Mouse (Mus musculus): ENCODE results near the gene Gm10128. TPM values are rescaled to one million over a fixed set of nuclear protein-coding genes. Genes with fewer than 3 reads are reported as not detected.
"Not testable (repeated sequence)": the region's sequence is repeated elsewhere in the genome, so short reads cannot be mapped to it uniquely, and the experiment has no call there.

Gm10128 gene
- polyA plus RNA-seq (2016; fragmentation: Nextera tagmentation; extraction: Ambion mirVana), result not detected in 2 replicates

- H3K9me3 ChIP-seq (replicated peaks); H3K27me3 ChIP-seq; H3K4me1 ChIP-seq; H3K27ac ChIP-seq; H3K4me3 ChIP-seq; H3K36me3 ChIP-seq; ATAC-seq (ENCODE audit: low FRiP score); H3K9ac ChIP-seq; H3K4me2 ChIP-seq (replicated peaks): not testable (repeated sequence)
- WGBS, result no CpG with 5 or more reads among the region's 2 CpGs
Measured at GRCm38 (mm10) chr14:7643872-7644271, at the start of gene Gm10128. Gene Gm10128 (minus strand): TSS chr14:7643972.

GRCm38 (mm10) chr14:7681170-7681569 lies 37.4 kb upstream of the Gm10128 start:
- not testable (repeated sequence) for H3K27me3 ChIP-seq; H3K27ac ChIP-seq; H3K4me1 ChIP-seq; H3K36me3 ChIP-seq; H3K9ac ChIP-seq; H3K9me3 ChIP-seq (replicated peaks); H3K4me2 ChIP-seq (replicated peaks); ATAC-seq (ENCODE audit: low FRiP score); H3K4me3 ChIP-seq
- whole genome bisulfite sequencing, result 70% methylated on average over 5 of the region's 5 CpGs

GRCm38 (mm10) chr14:7662491-7662890 lies 18.7 kb upstream of the Gm10128 start:
- H3K36me3 ChIP-seq; H3K27ac ChIP-seq; H3K27me3 ChIP-seq; H3K9me3 ChIP-seq (replicated peaks); H3K4me2 ChIP-seq (replicated peaks); H3K4me1 ChIP-seq; H3K9ac ChIP-seq; ATAC-seq (ENCODE audit: low FRiP score); H3K4me3 ChIP-seq: not testable (repeated sequence)
- WGBS, result 98% methylated on average over 2 of the region's 2 CpGs

GRCm38 (mm10) chr14:7658101-7659074 lies 14.6 kb upstream of the Gm10128 start:
- not testable (repeated sequence) for H3K27ac ChIP-seq; H3K36me3 ChIP-seq; ATAC-seq (ENCODE audit: low FRiP score)

GRCm38 (mm10) chr14:7657456-7657855 lies 13.7 kb upstream of the Gm10128 start:
- H3K4me3 ChIP-seq; H3K36me3 ChIP-seq; ATAC-seq (ENCODE audit: low FRiP score): not testable (repeated sequence)

More at GRCm38 (mm10) chr14:7658101-7659074, 14.6 kb upstream of the Gm10128 start:
- peak overlapping the region; percentile 65 for H3K9ac ChIP-seq
- H3K27me3 ChIP-seq; H3K4me1 ChIP-seq; H3K9me3 ChIP-seq (replicated peaks): not testable (repeated sequence)
- peak overlapping the region; percentile 61 for H3K4me2 ChIP-seq (replicated peaks)
- peak overlapping the region; percentile 40 for H3K4me3 ChIP-seq
- WGBS, result 1% methylated on average over 33 of the region's 76 CpGs

GRCm38 (mm10) chr14:7595492-7595891 lies 48.3 kb downstream of the Gm10128 start, which contains the start of gene Gm10338:
Gene Gm10338 (minus strand): TSS chr14:7595592.
- H3K9ac ChIP-seq; H3K36me3 ChIP-seq; H3K4me1 ChIP-seq; H3K4me3 ChIP-seq; H3K9me3 ChIP-seq (replicated peaks); H3K27me3 ChIP-seq; H3K4me2 ChIP-seq (replicated peaks); H3K27ac ChIP-seq; ATAC-seq (ENCODE audit: low FRiP score): not testable (repeated sequence)
- WGBS, result no CpG with 5 or more reads among the region's 2 CpGs

More at GRCm38 (mm10) chr14:7657456-7657855, 13.7 kb upstream of the Gm10128 start:
- 3% methylated on average over 7 of the region's 10 CpGs for WGBS
- not testable (repeated sequence) for H3K9me3 ChIP-seq (replicated peaks); H3K27ac ChIP-seq; H3K9ac ChIP-seq; H3K4me1 ChIP-seq; H3K27me3 ChIP-seq
- H3K4me2 ChIP-seq (replicated peaks), result peak overlapping the region; percentile 61

Other genes with a start within 250 kb of the Gm10128 start
- gene Gm3755, start 193.1 kb downstream of the Gm10128 start, polyA plus RNA-seq (2016; fragmentation: Nextera tagmentation; extraction: Ambion mirVana), result 0.18 TPM in 1 of 2 replicates, not detected in the other
- 4.0 and 4.5 TPM in 2 replicates for gene Gm3752, start 160.2 kb downstream of the Gm10128 start, polyA plus RNA-seq (2016; fragmentation: Nextera tagmentation; extraction: Ambion mirVana)
- gene Gm3558, start 75.4 kb downstream of the Gm10128 start, polyA plus RNA-seq (2016; fragmentation: Nextera tagmentation; extraction: Ambion mirVana), result 2.0 and 2.2 TPM in 2 replicates
- not detected in 2 replicates for gene Gm10338, start 48.4 kb downstream of the Gm10128 start, polyA plus RNA-seq (2016; fragmentation: Nextera tagmentation; extraction: Ambion mirVana)
- not detected in 2 replicates for gene Gm26661, start 147.6 kb upstream of the Gm10128 start, polyA plus RNA-seq (2016; fragmentation: Nextera tagmentation; extraction: Ambion mirVana)
- 32.4 and 37.3 TPM in 2 replicates for gene Flnb, start 174.0 kb upstream of the Gm10128 start, polyA plus RNA-seq (2016; fragmentation: Nextera tagmentation; extraction: Ambion mirVana)

Measured in hindbrain, embryonic 12.5 days (tissue).